Mouse (Mus musculus): Measurements from ENCODE around the gene Psmd5. TPM values are rescaled to one million over a fixed set of nuclear protein-coding genes. Genes with fewer than 3 reads are reported as not detected.

The Psmd5 gene
- polyA plus RNA-seq (2014; fragmentation: Illumina TruSeq; extraction: RNeasy Lipid Tissue Mini Kit (QIAGEN cat#74804); ENCODE audit: low replicate concordance) = 21.5 TPM

DNA sequence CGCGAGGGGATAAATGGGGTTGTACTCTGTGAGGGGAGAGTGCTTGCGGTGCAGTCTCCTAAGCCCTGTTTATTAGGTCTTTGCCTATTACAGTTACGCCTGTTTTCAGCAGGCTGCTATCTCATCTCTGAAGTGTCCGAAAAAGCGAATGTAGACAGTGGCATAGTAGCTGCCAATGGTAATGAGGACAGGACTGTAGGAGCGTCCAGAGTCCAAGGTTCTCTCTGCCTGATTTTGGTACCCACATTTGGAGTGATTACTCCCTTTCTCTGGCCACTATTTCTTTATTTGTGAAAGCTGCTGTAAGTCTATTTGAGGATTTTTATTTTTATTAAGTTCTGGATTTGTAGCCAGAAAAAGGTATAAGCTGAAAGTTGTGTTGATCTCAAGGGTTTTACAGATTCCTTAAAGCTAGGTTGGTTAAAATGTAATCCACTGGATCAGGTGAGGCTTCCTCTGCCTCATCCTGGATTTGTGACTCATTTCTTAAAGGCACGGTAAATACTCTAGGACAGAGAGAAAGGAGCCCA is at the start of gene Psmd5:
Gene Psmd5 (minus strand): TSS at position 153 of the 530 bp plus-strand sequence.

DNA sequence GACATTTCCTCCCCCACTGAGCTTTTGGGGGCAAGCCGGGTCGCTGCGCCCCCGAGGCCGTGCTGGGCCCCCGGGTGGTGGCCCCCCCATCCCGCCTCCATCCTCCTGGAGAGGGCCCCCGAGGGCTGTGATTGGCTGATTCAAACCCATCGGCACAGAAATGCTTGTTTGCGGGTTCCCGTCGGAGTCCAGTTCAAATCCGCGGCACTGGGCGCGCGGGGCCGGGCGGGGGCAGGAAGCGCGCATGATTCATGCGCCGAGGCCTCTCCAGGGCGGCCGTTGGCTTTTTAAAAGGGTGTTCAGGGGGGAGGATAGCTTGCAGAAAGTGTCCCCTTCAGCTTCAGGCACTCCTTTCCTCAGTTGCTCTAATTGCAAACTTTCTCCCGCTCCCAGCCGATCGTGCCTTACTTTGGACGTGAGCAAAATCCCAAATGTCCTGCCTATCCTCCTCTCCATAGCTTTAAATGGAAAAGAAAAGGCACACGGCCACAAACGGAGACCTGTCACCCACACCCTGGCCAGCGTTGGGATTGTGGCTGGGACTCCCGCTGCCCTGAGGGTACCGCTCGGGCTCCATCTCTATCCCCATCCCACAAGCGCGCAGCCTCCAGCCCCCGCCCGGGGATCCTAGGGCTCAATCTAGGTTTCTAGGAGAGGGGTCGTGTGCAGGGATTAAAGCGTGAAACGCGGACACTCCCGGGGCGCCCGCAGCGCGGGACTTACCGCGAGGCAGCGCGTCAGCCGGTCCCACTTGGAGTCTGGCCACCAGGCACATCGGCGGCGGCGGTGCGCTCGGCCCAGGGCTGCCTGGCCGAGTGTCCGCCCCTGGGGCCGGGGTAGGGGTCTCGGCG is 38.7 kb upstream of the Psmd5 start, which contains the start of gene Phf19:
Gene Phf19 (minus strand): TSS at position 809 of the 851 bp plus-strand sequence.

DNA sequence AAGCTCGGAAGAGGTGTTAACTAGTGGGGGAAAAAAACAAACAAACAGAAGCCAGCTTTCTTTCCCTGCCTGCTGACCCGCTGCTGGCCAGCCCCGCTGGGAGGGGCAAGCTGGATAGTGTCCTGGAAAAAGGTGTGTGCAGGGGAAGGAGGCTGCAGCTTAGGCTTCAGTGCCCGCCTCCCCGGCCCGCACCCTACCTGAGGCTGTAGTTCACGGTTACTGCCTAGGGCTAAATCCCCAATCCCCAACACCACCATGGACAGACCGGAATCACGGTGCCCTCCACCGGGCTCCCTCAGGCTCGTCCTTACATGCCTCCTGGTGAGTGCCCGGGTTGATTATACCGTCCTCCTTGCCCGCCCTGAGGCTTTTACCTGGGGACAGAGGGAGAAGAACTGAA is 497 bp downstream of the Psmd5 start, which contains the start of gene Cutal:
Gene Cutal (plus strand): TSS at position 126 of the 400 bp plus-strand sequence.

DNA sequence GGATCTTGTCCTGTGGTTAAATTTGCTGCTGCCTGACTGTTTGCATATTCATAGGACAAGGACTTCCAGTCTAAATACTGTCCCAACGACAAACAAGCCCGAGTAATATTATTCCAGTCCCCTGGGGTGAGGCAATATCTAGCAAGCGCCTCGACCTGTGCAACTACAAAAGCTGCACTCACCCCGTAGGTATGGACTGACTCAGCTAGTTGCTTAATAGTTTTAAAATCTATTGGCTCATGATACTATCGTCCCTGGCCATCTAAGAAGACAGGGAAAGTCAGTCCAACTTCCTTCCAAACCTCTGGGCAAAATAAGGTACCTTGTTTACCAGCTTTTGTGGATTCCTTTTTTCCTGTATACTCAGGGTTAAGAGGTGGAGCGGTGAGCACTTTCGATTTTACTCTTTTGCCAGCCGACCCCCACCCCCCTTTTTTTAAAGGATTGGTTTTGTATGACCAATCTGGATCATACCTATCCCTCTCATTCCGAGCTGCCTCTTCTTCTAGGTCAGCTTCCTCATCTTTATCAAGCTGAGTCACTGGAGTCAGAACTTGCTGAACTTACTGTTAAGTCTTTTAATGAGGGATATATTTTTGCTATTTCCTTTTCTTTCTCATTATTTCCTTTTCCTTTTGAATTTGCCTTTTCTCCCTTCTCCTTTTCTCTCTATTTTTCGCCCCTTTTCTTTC is 41.9 kb downstream of the Psmd5 start, which contains the start of gene Gm34653:
Gene Gm34653 (plus strand): TSS at position 242 of the 692 bp plus-strand sequence.

DNA sequence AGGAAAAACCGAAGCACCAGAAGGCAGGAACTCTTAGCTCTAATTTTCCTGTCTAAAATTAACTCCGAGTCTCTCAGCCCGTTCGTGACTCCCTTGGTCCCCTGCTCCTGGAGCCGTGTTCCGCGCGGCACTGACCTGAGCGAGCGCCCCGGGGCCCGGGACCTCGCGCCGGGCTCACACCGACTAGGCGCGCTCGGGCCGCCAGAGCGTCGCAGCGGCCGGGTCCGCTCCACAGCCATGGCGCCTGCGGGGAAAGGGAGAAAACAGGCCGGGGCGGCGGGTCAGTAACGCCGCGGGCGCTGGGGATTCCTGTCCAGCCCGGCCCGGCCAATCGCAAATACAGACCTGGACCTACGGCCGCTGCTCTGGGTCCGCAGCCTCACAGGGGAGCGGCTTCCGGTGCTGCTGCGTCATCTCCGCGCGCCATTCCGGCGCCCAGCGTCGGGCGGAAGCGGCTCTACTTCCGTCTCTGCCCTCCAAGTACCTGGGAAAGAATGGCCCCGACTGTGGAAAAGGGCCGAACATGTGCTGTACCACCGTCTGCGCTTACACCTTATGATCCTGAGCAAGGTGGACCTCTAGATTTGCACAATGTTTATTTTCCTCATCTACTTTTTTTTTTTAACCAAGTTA is 48.8 kb downstream of the Psmd5 start, which contains the start of gene Fbxw2:
Gene Fbxw2 (minus strand): TSS at position 485 of the 633 bp plus-strand sequence.

Other genes with a start within 250 kb of the Psmd5 start
- gene Gapvd1, start 119.7 kb downstream of the Psmd5 start, polyA plus RNA-seq (2014; fragmentation: Illumina TruSeq; extraction: RNeasy Lipid Tissue Mini Kit (QIAGEN cat#74804); ENCODE audit: low replicate concordance) = 36.3 TPM
- gene Hspa5, start 103.0 kb downstream of the Psmd5 start, polyA plus RNA-seq (2014; fragmentation: Illumina TruSeq; extraction: RNeasy Lipid Tissue Mini Kit (QIAGEN cat#74804); ENCODE audit: low replicate concordance) = 997 TPM
- gene Rabepk, start 75.1 kb downstream of the Psmd5 start, polyA plus RNA-seq (2014; fragmentation: Illumina TruSeq; extraction: RNeasy Lipid Tissue Mini Kit (QIAGEN cat#74804); ENCODE audit: low replicate concordance) = 4.1 TPM
- 60.2 TPM for gene Fbxw2, start 48.7 kb downstream of the Psmd5 start, polyA plus RNA-seq (2014; fragmentation: Illumina TruSeq; extraction: RNeasy Lipid Tissue Mini Kit (QIAGEN cat#74804); ENCODE audit: low replicate concordance)
- gene Gm34653, start 42.0 kb downstream of the Psmd5 start, polyA plus RNA-seq (2014; fragmentation: Illumina TruSeq; extraction: RNeasy Lipid Tissue Mini Kit (QIAGEN cat#74804); ENCODE audit: low replicate concordance) = not detected
- gene Cutal, start 572 bp downstream of the Psmd5 start, polyA plus RNA-seq (2014; fragmentation: Illumina TruSeq; extraction: RNeasy Lipid Tissue Mini Kit (QIAGEN cat#74804); ENCODE audit: low replicate concordance) = 2.4 TPM
- 0.67 TPM for gene Phf19, start 39.1 kb upstream of the Psmd5 start, polyA plus RNA-seq (2014; fragmentation: Illumina TruSeq; extraction: RNeasy Lipid Tissue Mini Kit (QIAGEN cat#74804); ENCODE audit: low replicate concordance)
- 1.7 TPM for gene Traf1, start 86.8 kb upstream of the Psmd5 start, polyA plus RNA-seq (2014; fragmentation: Illumina TruSeq; extraction: RNeasy Lipid Tissue Mini Kit (QIAGEN cat#74804); ENCODE audit: low replicate concordance)
- not detected for gene Hc, start 186.5 kb upstream of the Psmd5 start, polyA plus RNA-seq (2014; fragmentation: Illumina TruSeq; extraction: RNeasy Lipid Tissue Mini Kit (QIAGEN cat#74804); ENCODE audit: low replicate concordance)
- 1.1 TPM for gene AI182371, start 226.6 kb upstream of the Psmd5 start, polyA plus RNA-seq (2014; fragmentation: Illumina TruSeq; extraction: RNeasy Lipid Tissue Mini Kit (QIAGEN cat#74804); ENCODE audit: low replicate concordance)
- gene Cntrl, start 234.5 kb upstream of the Psmd5 start, polyA plus RNA-seq (2014; fragmentation: Illumina TruSeq; extraction: RNeasy Lipid Tissue Mini Kit (QIAGEN cat#74804); ENCODE audit: low replicate concordance) = 33.2 TPM